Mouse (Mus musculus) liver, postnatal 0 days (tissue): ENCODE results near the gene Cacna2d4.

Experiments
- CTCF ChIP-seq: sonication (generic); IDR thresholded peaks from 2 replicates; pipeline ENCODE4 v1.5.1; 2016; ENCODE audit warnings: antibody characterized with exemption, low read depth
- EP300 ChIP-seq: IDR thresholded peaks from 2 replicates; pipeline ENCODE4 v1.6.1; 2016; ENCODE audit warnings: antibody characterized with exemption, low read depth, mild to moderate bottlenecking

DNA sequence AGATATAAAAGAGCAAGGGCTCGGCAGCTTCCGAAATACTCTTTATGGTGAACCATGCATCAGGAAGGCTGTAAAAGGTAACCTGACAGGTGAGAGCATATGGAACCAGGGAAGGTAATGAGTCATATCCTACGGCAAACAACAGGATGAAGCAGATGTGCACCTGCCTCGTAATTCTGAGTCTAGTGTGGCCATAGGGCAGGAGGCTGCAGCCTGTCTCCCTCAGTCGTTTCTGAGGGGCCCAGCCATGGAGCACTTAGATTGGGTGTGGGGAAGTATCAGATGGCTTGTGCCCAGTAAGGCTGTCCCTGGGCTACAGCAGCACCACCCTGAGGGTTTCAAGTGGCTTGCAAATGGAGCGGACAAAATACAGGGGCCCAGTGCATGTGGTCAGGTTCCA lies 116.2 kb downstream of the Cacna2d4 start:
- TF ChIP-seq CTCF (no peak), EP300 (no peak)
